In the genomic region with DNA sequence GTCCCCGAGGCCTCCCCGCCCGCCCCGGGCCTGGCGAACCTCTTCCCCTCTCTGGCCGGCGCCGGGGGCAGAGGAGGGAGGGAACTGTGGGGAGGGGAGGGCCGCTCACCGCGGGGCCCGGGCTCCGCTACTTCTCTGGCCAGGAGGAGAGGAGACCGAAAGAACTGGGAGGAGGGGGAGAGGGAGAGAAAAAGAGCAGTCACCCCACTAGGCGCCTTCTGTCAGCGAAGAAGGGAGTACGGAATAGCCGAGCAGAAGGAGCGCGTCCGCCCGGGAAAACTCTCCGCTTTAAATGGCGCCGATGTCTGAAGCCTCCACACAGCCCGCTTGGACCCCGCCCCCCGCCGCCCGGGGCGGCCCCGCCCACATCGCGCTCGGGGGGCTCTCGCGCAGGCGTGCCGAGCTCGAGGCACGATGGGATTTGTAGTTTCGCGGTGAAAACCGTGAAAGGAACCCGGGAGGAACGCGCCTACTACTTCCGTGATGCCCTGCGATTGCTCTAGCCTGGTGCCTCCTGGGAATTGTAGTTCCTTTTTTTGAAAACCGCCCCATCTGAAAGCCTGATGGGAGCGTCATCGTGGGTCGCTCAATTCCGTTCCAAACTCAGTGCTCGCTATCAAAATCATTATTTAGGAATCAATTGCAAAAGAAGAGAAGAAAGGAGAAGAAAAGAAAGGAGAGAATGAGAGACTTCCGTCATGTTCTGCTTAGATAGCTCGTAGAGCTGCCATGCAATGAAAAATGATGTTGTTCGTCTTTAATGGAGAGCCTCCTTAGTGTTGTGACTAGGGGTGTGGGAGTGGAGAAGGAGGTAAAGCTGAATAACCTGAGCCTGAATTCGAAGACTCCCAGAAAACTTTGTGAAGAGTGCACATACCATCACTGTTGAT, we compare ENCODE assay signal across 8 mouse cellular contexts. TPM values are rescaled to one million over a fixed set of nuclear protein-coding genes. Genes with fewer than 3 reads are reported as not detected.
A peak's percentile ranks its signal among the peaks of the same experiment; 100 is the strongest.
DNase-seq lines count a peak whose midpoint lies in the region; ATAC-seq and TF ChIP-seq lines count a peak whose summit lies in the region.

A gene (minus strand): TSS at position 307 of the 890 bp plus-strand sequence.

- H3ac ChIP-seq in C2C12 (ENCODE audit: control insufficient read depth, insufficient read length, low read depth) (peak within 1 kb of the TSS; percentile 99), myocyte (ENCODE audit: control insufficient read depth, insufficient read length) (peak within 1 kb of the TSS; percentile 77)

- H3K27me3 ChIP-seq in C2C12 (ENCODE audit: control insufficient read depth, insufficient read depth, insufficient read length): no peaks in the 10 kb centered on the region
- peaks cover 2% of the 10 kb centered on the region; the same call in 1 of the 2 replicates for H3K27me3 ChIP-seq in erythroblast, embryonic 14.5 days (ENCODE audit: control insufficient read depth)
- no peaks in the 10 kb centered on the region for H3K27me3 ChIP-seq in heart, embryonic 11.5 days (ENCODE audit: control insufficient read depth, insufficient read depth, low read length)
- H3K27me3 ChIP-seq in kidney, embryonic 16.5 days (ENCODE audit: insufficient read depth, low read length): no peaks in the 10 kb centered on the region
- no peaks in the 10 kb centered on the region for H3K27me3 ChIP-seq in liver, adult 2 months (ENCODE audit: control insufficient read depth, insufficient read depth, low read length)
- H3K27me3 ChIP-seq in myocyte (ENCODE audit: control insufficient read depth, insufficient read depth, insufficient read length): no peaks in the 10 kb centered on the region
- no peaks in the 10 kb centered on the region for H3K27me3 ChIP-seq in splenic B cell, adult 2 months (ENCODE audit: control insufficient read depth, insufficient read depth, low read length, poor library complexity, severe bottlenecking)

- no peaks in the 10 kb centered on the region for H3K9me3 ChIP-seq in erythroblast, embryonic 14.5 days (ENCODE audit: control insufficient read depth, low read length)
- no peaks in the 10 kb centered on the region for H3K9me3 ChIP-seq in heart, embryonic 11.5 days (replicated peaks; ENCODE audit: control insufficient read depth, low read length)
- no peaks in the 10 kb centered on the region for H3K9me3 ChIP-seq in kidney, embryonic 16.5 days (ENCODE audit: low read length)

- H3K36me3 ChIP-seq in C2C12 (ENCODE audit: control insufficient read depth, insufficient read depth): peaks cover 31% of the 10 kb centered on the region
- peaks cover 37% of the 10 kb centered on the region for H3K36me3 ChIP-seq in erythroblast, embryonic 14.5 days (ENCODE audit: control insufficient read depth)
- no peaks in the 10 kb centered on the region for H3K36me3 ChIP-seq in heart, embryonic 11.5 days (ENCODE audit: control insufficient read depth, insufficient read depth, low read length)
- no peaks in the 10 kb centered on the region for H3K36me3 ChIP-seq in kidney, embryonic 16.5 days (ENCODE audit: insufficient read depth, low read length)
- no peaks in the 10 kb centered on the region; the same call in 1 of the 2 replicates for H3K36me3 ChIP-seq in liver, adult 2 months (ENCODE audit: control insufficient read depth, insufficient read depth, low read length)
- H3K36me3 ChIP-seq in myocyte (ENCODE audit: control insufficient read depth, insufficient read depth): peaks cover 4% of the 10 kb centered on the region
- no peaks in the 10 kb centered on the region; the same call in 1 of the 2 replicates for H3K36me3 ChIP-seq in splenic B cell, adult 2 months (ENCODE audit: control insufficient read depth, insufficient read depth, low read length, poor library complexity, severe bottlenecking)

- peak within 1 kb of the TSS; percentile 99 for H3K27ac ChIP-seq in heart, embryonic 11.5 days (ENCODE audit: low read depth, low read length)
- H3K27ac ChIP-seq in kidney, embryonic 16.5 days (ENCODE audit: low read length): peak within 1 kb of the TSS; percentile 99
- peak within 1 kb of the TSS; percentile 93 for H3K27ac ChIP-seq in liver, adult 2 months (replicated peaks; ENCODE audit: insufficient read depth, low read depth, low read length)

- peak within 1 kb of the TSS; percentile 84 for H3K4me2 ChIP-seq in heart, embryonic 11.5 days
- H3K4me2 ChIP-seq in kidney, embryonic 16.5 days (replicated peaks; ENCODE audit: low read depth, low read length): peak within 1 kb of the TSS; percentile 85
- H3K4me2 ChIP-seq in myocyte (ENCODE audit: low read depth): peak within 1 kb of the TSS; percentile 99

- peak; percentile 71; the same call in 1 of the 2 replicates for TF ChIP-seq POLR2A in brain, embryonic 14.5 days (IDR thresholded peaks at IDR 0.05; ENCODE audit: borderline replicate concordance, extremely low read depth, insufficient read depth, insufficient read length, poor library complexity, severe bottlenecking)
- TF ChIP-seq POLR2A in liver, adult 2 months (IDR thresholded peaks at IDR 0.05; ENCODE audit: extremely low read depth, insufficient read depth, low read length): peak; percentile 95
- peak; percentile 91 for TF ChIP-seq POLR2A in myocyte (IDR thresholded peaks at IDR 0.05; ENCODE audit: insufficient read length, low read depth)

- H3K9ac ChIP-seq in heart, embryonic 11.5 days (ENCODE audit: low read depth, low read length): peak within 1 kb of the TSS; percentile 95
- H3K9ac ChIP-seq in kidney, embryonic 16.5 days (replicated peaks; ENCODE audit: low read length): peak within 1 kb of the TSS; percentile 94
- H3K9ac ChIP-seq in liver, adult 2 months (ENCODE audit: low read depth, low read length): peak within 1 kb of the TSS; percentile 90

- peak; percentile 99 for DNase-seq in brain, embryonic 14.5 days (ENCODE audit: low read depth)
- DNase-seq in liver, adult 2 months (ENCODE audit: extremely low read depth, low read depth, low spot score): peak; percentile 94
- DNase-seq in splenic B cell, adult 2 months (ENCODE audit: low read depth, low spot score): peak; percentile 99

- peaks cover 48% of the 10 kb centered on the region for H3K79me2 ChIP-seq in C2C12 (ENCODE audit: control insufficient read depth, insufficient read depth)
- H3K79me2 ChIP-seq in liver, adult 2 months (ENCODE audit: control insufficient read depth, insufficient read depth, low read length): 0 out of 2 replicates have a peak, but pooled peaks cover 10% of the 10 kb centered on the region
- H3K79me2 ChIP-seq in myocyte (ENCODE audit: control insufficient read depth, insufficient read depth): peaks cover 41% of the 10 kb centered on the region

- WGBS in heart, embryonic 11.5 days (ENCODE audit: insufficient replicate concordance): under 1% methylated on average over 55 of the region's 59 CpGs
- under 1% methylated on average over 51 of the region's 59 CpGs for WGBS in kidney, embryonic 16.5 days
- under 1% methylated on average over 58 of the region's 59 CpGs for WGBS in liver, adult 2 months

- no peak for TF ChIP-seq CTCF in C2C12 (IDR thresholded peaks at IDR 0.05; ENCODE audit: control insufficient read depth, insufficient read depth, insufficient read length)
- TF ChIP-seq CTCF in brain, embryonic 14.5 days (IDR thresholded peaks at IDR 0.05; ENCODE audit: borderline replicate concordance, extremely low read depth, insufficient read depth, insufficient read length): no peak
- TF ChIP-seq CTCF in liver, adult 2 months (IDR thresholded peaks at IDR 0.05; ENCODE audit: low read depth, low read length): no peak

- peaks cover 39% of the 10 kb centered on the region for H3K79me3 ChIP-seq in C2C12 (ENCODE audit: low read depth)

- H3K4me3 ChIP-seq in C2C12 (ENCODE audit: insufficient read depth, poor library complexity, severe bottlenecking) (peak within 1 kb of the TSS; percentile 81), myocyte (peak within 1 kb of the TSS; percentile 97)
- H3K4me3 ChIP-seq in erythroblast, embryonic 14.5 days (replicated peaks): peak within 1 kb of the TSS; percentile 100
- peak within 1 kb of the TSS; percentile 97 for H3K4me3 ChIP-seq in heart, embryonic 11.5 days (ENCODE audit: low read depth, low read length)
- peak within 1 kb of the TSS; percentile 93 for H3K4me3 ChIP-seq in kidney, embryonic 16.5 days (ENCODE audit: low read length)
- H3K4me3 ChIP-seq in liver, adult 2 months (ENCODE audit: insufficient read depth, low read depth, low read length): peak within 1 kb of the TSS; percentile 80

- H3K4me1 ChIP-seq in erythroblast, embryonic 14.5 days (ENCODE audit: control insufficient read depth): peaks cover 17% of the 10 kb centered on the region
- peaks cover 4% of the 10 kb centered on the region; the same call in 1 of the 2 replicates for H3K4me1 ChIP-seq in heart, embryonic 11.5 days (ENCODE audit: control insufficient read depth, insufficient read depth, low read length)
- H3K4me1 ChIP-seq in kidney, embryonic 16.5 days (ENCODE audit: insufficient read depth, low read length): peaks cover 10% of the 10 kb centered on the region
- H3K4me1 ChIP-seq in liver, adult 2 months (ENCODE audit: control insufficient read depth, insufficient read depth, low read length): peaks cover 2% of the 10 kb centered on the region

- peak; percentile 91 for ATAC-seq in heart, embryonic 11.5 days (replicated peaks; ENCODE audit: insufficient number of reproducible peaks, low FRiP score, low TSS enrichment)
- ATAC-seq in kidney, embryonic 16.5 days (ENCODE audit: low FRiP score, low TSS enrichment): peak; percentile 95

TF ChIP-seq in C2C12, 6 proteins besides CTCF, POLR2A, EP300 and RAD21:
- TF ChIP-seq MYOG (IDR thresholded peaks at IDR 0.05; ENCODE audit: control insufficient read depth, extremely low read depth, insufficient read length) (no peak), FOSL1 (IDR thresholded peaks at IDR 0.05; ENCODE audit: insufficient read depth, low read length, poor library complexity, severe bottlenecking) (no peak), USF1 (IDR thresholded peaks at IDR 0.05; ENCODE audit: low read depth) (no peak), MAX (IDR thresholded peaks at IDR 0.05) (peak; percentile 26), CEBPB (IDR thresholded peaks at IDR 0.05; ENCODE audit: low read depth) (no peak)
TF ChIP-seq in C2C12: peak in this region for 1.

TF ChIP-seq in myocyte, 11 proteins besides CTCF, POLR2A, EP300 and RAD21 (continues in another document):
- TF ChIP-seq SRF (IDR thresholded peaks at IDR 0.05; ENCODE audit: control insufficient read depth, insufficient read length, low read depth) (no peak), POLR2AphosphoS2 (IDR thresholded peaks at IDR 0.05; ENCODE audit: insufficient read length, low read depth) (peak; percentile 95), MYOG (IDR thresholded peaks at IDR 0.05; ENCODE audit: control insufficient read depth in 1 of 3, insufficient read depth in 1 of 3, insufficient read length in 2 of 3, low read depth in 2 of 3) (no peak), MAX (IDR thresholded peaks at IDR 0.05; ENCODE audit: low read depth) (no peak)

RNA-seq across cellular contexts. Expression of the gene that starts here (rescaled TPM):
- polyA plus RNA-seq in C2C12 (2012; fragmentation: generic; extraction: Trizol): 63.8 TPM
- polyA plus RNA-seq in brain, embryonic 14.5 days (2012; rRNA removed): 113 and 135 TPM in 2 replicates
- 3.1 and 4.3 TPM in 2 replicates for polyA plus RNA-seq in erythroblast, embryonic 14.5 days (2012)
- 85.6 and 112 TPM in 2 replicates for polyA plus RNA-seq in heart, embryonic 11.5 days (2014; fragmentation: Nextera tagmentation; extraction: Ambion mirVana)
- polyA plus RNA-seq in kidney, embryonic 16.5 days (2015; fragmentation: Nextera tagmentation; extraction: Ambion mirVana): 40.7 and 57.0 TPM in 2 replicates
- 62.0 and 72.5 TPM in 2 replicates for total RNA-seq in liver, adult 2 months (2014; rRNA removed)
- 27.0 and 31.7 TPM in 2 replicates for polyA plus RNA-seq in liver, adult 2 months (2012; rRNA removed)
- polyA plus RNA-seq in myocyte (2012; fragmentation: generic; extraction: Trizol): 90.3 TPM

Comparison
In these comparisons a context has a peak if more than half of its experiments do, and no peak if none do; other contexts are left out.
1. Peak in every context shown above with its lines: DNase-seq, ATAC-seq, H3K4me3 ChIP-seq and H3K27ac ChIP-seq.